Mouse (Mus musculus): ENCODE results near the gene Gm13103. TPM values are rescaled to one million over a fixed set of nuclear protein-coding genes. Genes with fewer than 3 reads are reported as not detected.
"Not testable (repeated sequence)": the region's sequence is repeated elsewhere in the genome, so short reads cannot be mapped to it uniquely, and the experiment has no call there.

Gm13103 gene
- not detected in 2 replicates for polyA plus RNA-seq (2015; fragmentation: Nextera tagmentation; extraction: Ambion mirVana)

DNA sequence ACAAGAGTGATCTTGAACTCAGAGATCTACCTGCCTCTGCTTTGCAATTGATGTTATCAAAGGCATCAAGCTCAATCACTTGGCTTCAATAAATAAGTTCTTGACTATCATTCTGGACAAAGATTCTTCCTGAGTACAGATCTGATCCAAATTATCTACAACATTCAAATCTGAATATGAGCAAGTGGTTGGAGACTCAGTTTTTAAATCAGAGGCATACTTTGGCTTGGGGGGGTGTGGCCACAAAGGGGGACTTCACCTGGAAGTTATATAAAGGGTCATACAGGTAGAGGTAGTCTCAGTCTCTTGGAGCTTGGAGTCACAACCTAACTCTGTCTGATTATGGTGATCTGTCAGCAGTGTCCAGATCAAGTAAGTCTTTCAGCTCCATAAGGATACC is at the start of gene Gm13103:
Gene Gm13103, plus strand, starts transcription at position 301 of the 400 bp plus-strand sequence.
- H3K9ac ChIP-seq (ENCODE audit: low read length); H3K4me1 ChIP-seq (ENCODE audit: control insufficient read depth, insufficient read depth, low read length); H3K36me3 ChIP-seq (ENCODE audit: control insufficient read depth, insufficient read depth); H3K9me3 ChIP-seq (replicated peaks; ENCODE audit: control insufficient read depth, low read length); ATAC-seq (replicated peaks; ENCODE audit: extremely low read depth, insufficient read depth, low FRiP score); H3K27ac ChIP-seq (ENCODE audit: low read length); H3K4me3 ChIP-seq (ENCODE audit: low read length); H3K27me3 ChIP-seq (ENCODE audit: control insufficient read depth, insufficient read depth, low read length); H3K4me2 ChIP-seq (ENCODE audit: low read depth, low read length): not testable (repeated sequence)

DNA sequence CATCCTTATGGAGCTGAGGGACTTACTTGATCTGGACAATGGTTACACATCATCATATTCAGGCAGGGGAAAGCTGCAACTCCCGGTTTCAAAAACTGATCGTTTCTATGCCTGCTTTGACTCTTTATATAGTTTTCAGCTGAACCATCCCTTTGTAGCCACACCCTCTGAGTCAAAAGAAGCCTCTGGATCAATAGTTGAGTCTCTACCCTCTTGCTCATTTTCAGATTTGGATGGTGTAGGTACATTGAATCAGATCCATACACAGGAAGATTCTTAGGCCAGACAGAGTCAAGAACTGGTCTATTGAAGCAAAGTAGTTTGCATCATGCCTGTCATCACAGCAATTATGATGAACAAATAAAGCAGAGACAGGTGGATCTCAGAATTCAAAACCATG is 30.3 kb upstream of the Gm13103 start, which contains the start of gene Gm13084:
Gene Gm13084, minus strand, starts transcription at position 101 of the 400 bp plus-strand sequence.
- H3K9me3 ChIP-seq (replicated peaks; ENCODE audit: control insufficient read depth, low read length): no peaks in the 10 kb centered on the region; the same call in 1 of the 2 replicates
- ATAC-seq (replicated peaks; ENCODE audit: extremely low read depth, insufficient read depth, low FRiP score): no peak
- H3K4me1 ChIP-seq (ENCODE audit: control insufficient read depth, insufficient read depth, low read length): no peaks in the 10 kb centered on the region
- H3K9ac ChIP-seq (ENCODE audit: low read length): no peak within 1 kb of the TSS
- WGBS: 68% methylated on average over 2 of the region's 2 CpGs
- no peaks in the 10 kb centered on the region for H3K27me3 ChIP-seq (ENCODE audit: control insufficient read depth, insufficient read depth, low read length)
- no peak within 1 kb of the TSS for H3K27ac ChIP-seq (ENCODE audit: low read length)
- H3K4me2 ChIP-seq (ENCODE audit: low read depth, low read length): no peak within 1 kb of the TSS
- no peak within 1 kb of the TSS for H3K4me3 ChIP-seq (ENCODE audit: low read length)
- no peaks in the 10 kb centered on the region for H3K36me3 ChIP-seq (ENCODE audit: control insufficient read depth, insufficient read depth)

DNA sequence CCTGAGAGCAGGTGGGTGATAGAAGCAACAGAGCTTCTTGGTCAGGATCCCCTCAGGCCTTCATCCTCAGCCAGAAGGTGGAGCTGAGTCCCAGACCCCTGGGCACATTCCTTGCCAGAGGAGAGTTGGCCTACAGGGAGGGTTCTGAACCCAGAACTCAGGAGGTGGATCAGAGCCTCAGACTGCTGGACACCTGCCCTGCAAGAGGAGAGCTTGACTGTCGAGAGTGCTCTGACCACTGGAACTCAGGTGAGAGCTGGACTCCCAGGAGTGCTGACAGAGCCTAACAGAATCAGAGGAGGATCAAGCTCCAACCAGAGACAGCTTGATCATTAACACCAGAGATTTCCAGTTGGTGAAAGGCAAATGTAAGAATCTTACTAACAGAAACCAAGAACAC is 36.1 kb downstream of the Gm13103 start:
- not testable (repeated sequence) for H3K9me3 ChIP-seq (replicated peaks; ENCODE audit: control insufficient read depth, low read length); H3K36me3 ChIP-seq (ENCODE audit: control insufficient read depth, insufficient read depth); H3K27ac ChIP-seq (ENCODE audit: low read length); H3K9ac ChIP-seq (ENCODE audit: low read length); H3K4me3 ChIP-seq (ENCODE audit: low read length); ATAC-seq (replicated peaks; ENCODE audit: extremely low read depth, insufficient read depth, low FRiP score); H3K4me2 ChIP-seq (ENCODE audit: low read depth, low read length); H3K27me3 ChIP-seq (ENCODE audit: control insufficient read depth, insufficient read depth, low read length); H3K4me1 ChIP-seq (ENCODE audit: control insufficient read depth, insufficient read depth, low read length)
- WGBS: 57% methylated on average over 1 of the region's 1 CpGs

DNA sequence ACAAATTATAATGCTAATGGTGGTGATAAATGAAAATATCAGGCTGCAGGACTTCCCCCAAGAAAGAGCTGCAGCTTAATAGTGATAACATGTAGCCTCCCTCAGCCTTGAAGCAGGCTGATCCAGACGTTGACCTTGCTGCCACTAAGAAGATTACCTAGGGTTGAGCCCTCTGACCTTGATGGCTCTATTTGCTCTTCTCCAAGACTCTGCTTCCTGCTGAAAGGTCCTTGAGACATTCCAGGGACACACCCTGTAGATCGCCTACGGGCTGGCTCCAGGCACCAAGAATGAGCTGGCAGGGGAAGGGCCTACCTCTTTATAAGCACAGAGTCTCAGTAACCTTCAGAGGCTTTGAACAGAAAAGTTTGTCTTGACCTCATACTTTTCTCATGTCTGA is 48.1 kb downstream of the Gm13103 start:
- not testable (repeated sequence) for H3K27me3 ChIP-seq (ENCODE audit: control insufficient read depth, insufficient read depth, low read length); H3K36me3 ChIP-seq (ENCODE audit: control insufficient read depth, insufficient read depth); H3K4me1 ChIP-seq (ENCODE audit: control insufficient read depth, insufficient read depth, low read length); H3K4me3 ChIP-seq (ENCODE audit: low read length); H3K9ac ChIP-seq (ENCODE audit: low read length); H3K4me2 ChIP-seq (ENCODE audit: low read depth, low read length); ATAC-seq (replicated peaks; ENCODE audit: extremely low read depth, insufficient read depth, low FRiP score); H3K27ac ChIP-seq (ENCODE audit: low read length); H3K9me3 ChIP-seq (replicated peaks; ENCODE audit: control insufficient read depth, low read length)
- WGBS: 81% methylated on average over 3 of the region's 3 CpGs

DNA sequence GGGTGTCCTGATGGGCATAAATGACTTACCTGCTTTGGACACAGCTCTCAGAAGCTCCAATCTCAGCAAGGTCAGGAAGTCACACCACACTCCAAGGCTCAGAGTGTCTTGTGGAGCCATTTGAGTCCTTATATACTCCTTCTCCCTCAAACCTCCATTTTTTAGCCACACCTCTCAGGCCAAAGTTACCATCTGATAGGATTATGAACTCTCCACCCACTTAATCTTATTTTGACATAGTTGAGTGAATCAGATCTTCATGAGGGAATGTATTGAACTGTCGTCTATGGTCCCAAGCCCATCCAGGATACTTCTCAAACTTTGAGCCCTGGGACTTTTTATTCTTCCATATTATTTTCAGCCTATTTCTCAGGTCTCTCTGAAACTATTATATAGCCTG is 54.0 kb downstream of the Gm13103 start, which contains the start of gene Pramef6:
Gene Pramef6, minus strand, starts transcription at position 101 of the 400 bp plus-strand sequence.
- H3K9me3 ChIP-seq (replicated peaks; ENCODE audit: control insufficient read depth, low read length); H3K4me3 ChIP-seq (ENCODE audit: low read length); H3K27me3 ChIP-seq (ENCODE audit: control insufficient read depth, insufficient read depth, low read length); H3K36me3 ChIP-seq (ENCODE audit: control insufficient read depth, insufficient read depth); ATAC-seq (replicated peaks; ENCODE audit: extremely low read depth, insufficient read depth, low FRiP score); H3K27ac ChIP-seq (ENCODE audit: low read length); H3K9ac ChIP-seq (ENCODE audit: low read length); H3K4me2 ChIP-seq (ENCODE audit: low read depth, low read length); H3K4me1 ChIP-seq (ENCODE audit: control insufficient read depth, insufficient read depth, low read length): not testable (repeated sequence)
- 72% methylated on average over 1 of the region's 1 CpGs for WGBS

Other genes starting within 250 kb of the Gm13103 start
- not detected in 2 replicates for gene Gm13083, start 231.5 kb upstream of the Gm13103 start, polyA plus RNA-seq (2015; fragmentation: Nextera tagmentation; extraction: Ambion mirVana)
- gene Gm13088, start 189.3 kb upstream of the Gm13103 start, polyA plus RNA-seq (2015; fragmentation: Nextera tagmentation; extraction: Ambion mirVana): not detected in 2 replicates
- not detected in 2 replicates for gene Gm13089, start 143.8 kb upstream of the Gm13103 start, polyA plus RNA-seq (2015; fragmentation: Nextera tagmentation; extraction: Ambion mirVana)
- gene Gm13078, start 127.0 kb upstream of the Gm13103 start, polyA plus RNA-seq (2015; fragmentation: Nextera tagmentation; extraction: Ambion mirVana): not detected in 2 replicates
- gene Gm13023, start 57.1 kb upstream of the Gm13103 start, polyA plus RNA-seq (2015; fragmentation: Nextera tagmentation; extraction: Ambion mirVana): not detected in 2 replicates
- not detected in 2 replicates for gene Gm13084, start 30.4 kb upstream of the Gm13103 start, polyA plus RNA-seq (2015; fragmentation: Nextera tagmentation; extraction: Ambion mirVana)
- not detected in 2 replicates for gene Pramef6, start 53.9 kb downstream of the Gm13103 start, polyA plus RNA-seq (2015; fragmentation: Nextera tagmentation; extraction: Ambion mirVana)
- gene Pramef25, start 104.5 kb downstream of the Gm13103 start, polyA plus RNA-seq (2015; fragmentation: Nextera tagmentation; extraction: Ambion mirVana): not detected in 2 replicates
- not detected in 2 replicates for gene Gm13101, start 120.5 kb downstream of the Gm13103 start, polyA plus RNA-seq (2015; fragmentation: Nextera tagmentation; extraction: Ambion mirVana)
- gene Pramef17, start 147.9 kb downstream of the Gm13103 start, polyA plus RNA-seq (2015; fragmentation: Nextera tagmentation; extraction: Ambion mirVana): not detected in 2 replicates
- gene Pramel4, start 212.6 kb downstream of the Gm13103 start, polyA plus RNA-seq (2015; fragmentation: Nextera tagmentation; extraction: Ambion mirVana): not detected in 2 replicates